Mouse (Mus musculus): ENCODE data around the gene Chchd4. TPM values are rescaled to one million over a fixed set of nuclear protein-coding genes. Genes with fewer than 3 reads are reported as not detected.

The Chchd4 gene
- total and polyA plus RNA-seq, 2 experiments from 2014 or later: 26.6 to 36.9 TPM

GRCm38 (mm10) chr6:91510211-91510610, 36.9 kb upstream of the Chchd4 start:
- TF ChIP-seq CTCF (IDR thresholded peaks at IDR 0.05; ENCODE audit: low read depth): no peak
- Histone ChIP-seq H3K9me3 (ENCODE audit: low read length) (no peaks in the 10 kb centered on the region), H3K4me1 (ENCODE audit: insufficient read depth) (peaks cover 10% of the 10 kb centered on the region; the same call in 1 of the 2 replicates), H3K27me3 (ENCODE audit: insufficient read depth, low read length) (no peaks in the 10 kb centered on the region), H3K4me3 (ENCODE audit: low read depth, low read length) (no peak overlapping the region), H3K4me2 (ENCODE audit: low read depth) (no peak overlapping the region), H3K36me3 (ENCODE audit: insufficient read depth) (peaks cover 39% of the 10 kb centered on the region), H3K9ac (no peak overlapping the region), H3K27ac (ENCODE audit: low read depth, low read length) (no peak overlapping the region)
- ATAC-seq: no peak
- WGBS: 79% methylated on average over 10 of the region's 10 CpGs
- no peak for DNase-seq

GRCm38 (mm10) chr6:91509326-91509725, 36.0 kb upstream of the Chchd4 start:
- no peak overlapping the region for H3K27ac ChIP-seq (ENCODE audit: low read depth, low read length)
- no peak for ATAC-seq
- peak; percentile 33 for DNase-seq
- no peak overlapping the region for H3K4me2 ChIP-seq (ENCODE audit: low read depth)
- 0 out of 2 replicates have a peak, but pooled peaks cover 1% of the 10 kb centered on the region for H3K4me1 ChIP-seq (ENCODE audit: insufficient read depth)
- no peak overlapping the region for H3K9ac ChIP-seq
- no peaks in the 10 kb centered on the region for H3K27me3 ChIP-seq (ENCODE audit: insufficient read depth, low read length)
- 44% methylated on average over 7 of the region's 7 CpGs for WGBS
- TF ChIP-seq CTCF (IDR thresholded peaks at IDR 0.05; ENCODE audit: low read depth): peak; percentile 78
- peaks cover 48% of the 10 kb centered on the region for H3K36me3 ChIP-seq (ENCODE audit: insufficient read depth)
- no peaks in the 10 kb centered on the region for H3K9me3 ChIP-seq (ENCODE audit: low read length)
- no peak overlapping the region for H3K4me3 ChIP-seq (ENCODE audit: low read depth, low read length)

GRCm38 (mm10) chr6:91508041-91508440, 34.7 kb upstream of the Chchd4 start:
- H3K9me3 ChIP-seq (ENCODE audit: low read length): no peaks in the 10 kb centered on the region
- H3K27ac ChIP-seq (ENCODE audit: low read depth, low read length): no peak overlapping the region
- no peak overlapping the region for H3K9ac ChIP-seq
- peaks cover 61% of the 10 kb centered on the region for H3K36me3 ChIP-seq (ENCODE audit: insufficient read depth)
- H3K4me1 ChIP-seq (ENCODE audit: insufficient read depth): no peaks in the 10 kb centered on the region
- DNase-seq (no peak), ATAC-seq (no peak)
- WGBS: 93% methylated on average over 3 of the region's 3 CpGs
- TF ChIP-seq CTCF (IDR thresholded peaks at IDR 0.05; ENCODE audit: low read depth): no peak
- H3K27me3 ChIP-seq (ENCODE audit: insufficient read depth, low read length): no peaks in the 10 kb centered on the region
- H3K4me2 ChIP-seq (ENCODE audit: low read depth): no peak overlapping the region
- H3K4me3 ChIP-seq (ENCODE audit: low read depth, low read length): no peak overlapping the region

- Histone ChIP-seq H3K36me3 (ENCODE audit: insufficient read depth) (peaks cover 75% of the 10 kb centered on the region), H3K4me3 (ENCODE audit: low read depth, low read length) (no peak overlapping the region), H3K4me2 (ENCODE audit: low read depth) (no peak overlapping the region), H3K27me3 (ENCODE audit: insufficient read depth, low read length) (no peaks in the 10 kb centered on the region), H3K9ac (no peak overlapping the region), H3K4me1 (ENCODE audit: insufficient read depth) (no peaks in the 10 kb centered on the region), H3K27ac (ENCODE audit: low read depth, low read length) (no peak overlapping the region), H3K9me3 (ENCODE audit: low read length) (no peaks in the 10 kb centered on the region)
- TF ChIP-seq CTCF (IDR thresholded peaks at IDR 0.05; ENCODE audit: low read depth): no peak
- ATAC-seq: no peak
- WGBS: 94% methylated on average over 5 of the region's 5 CpGs
- DNase-seq: no peak
These were observed 32.7 kb upstream of the Chchd4 start for GRCm38 (mm10) chr6:91506036-91506435.

GRCm38 (mm10) chr6:91503302-91503701, 30.0 kb upstream of the Chchd4 start:
- no peaks in the 10 kb centered on the region for H3K27me3 ChIP-seq (ENCODE audit: insufficient read depth, low read length)
- no peak overlapping the region for H3K27ac ChIP-seq (ENCODE audit: low read depth, low read length)
- no peaks in the 10 kb centered on the region for H3K4me1 ChIP-seq (ENCODE audit: insufficient read depth)
- H3K4me2 ChIP-seq (ENCODE audit: low read depth): no peak overlapping the region
- no peak overlapping the region for H3K9ac ChIP-seq
- H3K36me3 ChIP-seq (ENCODE audit: insufficient read depth): peaks cover 97% of the 10 kb centered on the region
- H3K9me3 ChIP-seq (ENCODE audit: low read length): no peaks in the 10 kb centered on the region
- no peak for TF ChIP-seq CTCF (IDR thresholded peaks at IDR 0.05; ENCODE audit: low read depth)
- ATAC-seq (no peak), DNase-seq (no peak)
- H3K4me3 ChIP-seq (ENCODE audit: low read depth, low read length): no peak overlapping the region
- 100% methylated on average over 1 of the region's 1 CpGs for WGBS

GRCm38 (mm10) chr6:91494526-91494925, 21.2 kb upstream of the Chchd4 start:
- no peaks in the 10 kb centered on the region for H3K27me3 ChIP-seq (ENCODE audit: insufficient read depth, low read length)
- no peak for DNase-seq
- H3K4me1 ChIP-seq (ENCODE audit: insufficient read depth): no peaks in the 10 kb centered on the region
- 91% methylated on average over 8 of the region's 8 CpGs for WGBS
- H3K36me3 ChIP-seq (ENCODE audit: insufficient read depth): peaks cover 88% of the 10 kb centered on the region
- H3K27ac ChIP-seq (ENCODE audit: low read depth, low read length): no peak overlapping the region
- no peak for TF ChIP-seq CTCF (IDR thresholded peaks at IDR 0.05; ENCODE audit: low read depth)
- no peak overlapping the region for H3K4me2 ChIP-seq (ENCODE audit: low read depth)
- no peak for ATAC-seq
- no peaks in the 10 kb centered on the region for H3K9me3 ChIP-seq (ENCODE audit: low read length)
- no peak overlapping the region for H3K9ac ChIP-seq
- no peak overlapping the region for H3K4me3 ChIP-seq (ENCODE audit: low read depth, low read length)

GRCm38 (mm10) chr6:91493053-91493452, 19.7 kb upstream of the Chchd4 start:
- H3K36me3 ChIP-seq (ENCODE audit: insufficient read depth): peaks cover 76% of the 10 kb centered on the region

More at GRCm38 (mm10) chr6:91493053-91493452, 19.7 kb upstream of the Chchd4 start:
- 89% methylated on average over 10 of the region's 10 CpGs for WGBS
- no peaks in the 10 kb centered on the region for H3K9me3 ChIP-seq (ENCODE audit: low read length)
- H3K4me2 ChIP-seq (ENCODE audit: low read depth): no peak overlapping the region
- no peaks in the 10 kb centered on the region for H3K4me1 ChIP-seq (ENCODE audit: insufficient read depth)
- DNase-seq: no peak
- H3K27me3 ChIP-seq (ENCODE audit: insufficient read depth, low read length): no peaks in the 10 kb centered on the region
- no peak overlapping the region for H3K4me3 ChIP-seq (ENCODE audit: low read depth, low read length)
- no peak overlapping the region for H3K27ac ChIP-seq (ENCODE audit: low read depth, low read length)
- ATAC-seq: no peak
- no peak overlapping the region for H3K9ac ChIP-seq
- no peak for TF ChIP-seq CTCF (IDR thresholded peaks at IDR 0.05; ENCODE audit: low read depth)
